Mouse (Mus musculus) kidney, embryonic 16.5 days (tissue): ENCODE measurements around the gene Agbl4. TPM values are rescaled to one million over a fixed set of nuclear protein-coding genes. Genes with fewer than 3 reads are reported as not detected.

ENCODE experiments used
- ATAC-seq: fragments of 200-750 bp; cut with Nextera tagmentation; 2 replicates; pipeline ENCODE4 v1.8.0; 2017; ENCODE audit warnings: moderate TSS enrichment; ENCODE audit not compliant: low FRiP score, low TSS enrichment
- H3K27ac ChIP-seq: fragments of 300-500 bp; sonication (generic); 2 replicates; pipeline ENCODE4 v1.5.1; 2014; ENCODE audit warnings: low read length
- H3K27me3 ChIP-seq: fragments of 300-500 bp; sonication (generic); 2 replicates; pipeline ENCODE4 v1.6.1; 2014; ENCODE audit warnings: low read length, control low read depth, mixed read lengths; ENCODE audit not compliant: insufficient read depth
- H3K36me3 ChIP-seq: fragments of 300-500 bp; sonication (generic); 2 replicates; pipeline ENCODE4 v1.6.1; 2014; ENCODE audit warnings: low read length, control low read depth, mixed read lengths; ENCODE audit not compliant: insufficient read depth
- H3K4me1 ChIP-seq: fragments of 300-500 bp; sonication (generic); 2 replicates; pipeline ENCODE4 v1.6.1; 2014; ENCODE audit warnings: low read length, control low read depth, mixed read lengths; ENCODE audit not compliant: insufficient read depth
- H3K4me2 ChIP-seq: fragments of 300-500 bp; sonication (generic); replicated peaks from 2 replicates; pipeline ENCODE4 v1.6.1; 2014; ENCODE audit warnings: low read depth, low read length
- H3K4me3 ChIP-seq: fragments of 300-500 bp; sonication (generic); 2 replicates; pipeline ENCODE4 v1.5.1; 2014; ENCODE audit warnings: mild to moderate bottlenecking, low read length
- H3K9ac ChIP-seq: fragments of 300-500 bp; sonication (generic); replicated peaks from 2 replicates; pipeline ENCODE4 v1.6.1; 2014; ENCODE audit warnings: low read length
- H3K9me3 ChIP-seq: fragments of 300-500 bp; sonication (generic); 2 replicates; pipeline ENCODE4 v1.6.1; 2016; ENCODE audit warnings: low read length, control low read depth
- WGBS: fragments of 180-500 bp; shearing (Covaris S2); extraction: QIAGEN DNeasy Blood & Tissue Kit; methylation state at CpG from one replicate; pipeline ENCODE4 v1.1.7; 2014; 5-methylcytosine and 5-hydroxymethylcytosine counted together
- polyA plus RNA-seq: library from polyadenylated mRNA; unstranded; fragments of >200 nt; fragmentation: Nextera tagmentation; extraction: Ambion mirVana; gene quantifications from 2 replicates; pipeline ENCODE4 v1.2.1, GENCODE M21; 2015

The Agbl4 gene
- polyA plus RNA-seq, 1 experiment from 2014 or later = 0.25 TPM

DNA sequence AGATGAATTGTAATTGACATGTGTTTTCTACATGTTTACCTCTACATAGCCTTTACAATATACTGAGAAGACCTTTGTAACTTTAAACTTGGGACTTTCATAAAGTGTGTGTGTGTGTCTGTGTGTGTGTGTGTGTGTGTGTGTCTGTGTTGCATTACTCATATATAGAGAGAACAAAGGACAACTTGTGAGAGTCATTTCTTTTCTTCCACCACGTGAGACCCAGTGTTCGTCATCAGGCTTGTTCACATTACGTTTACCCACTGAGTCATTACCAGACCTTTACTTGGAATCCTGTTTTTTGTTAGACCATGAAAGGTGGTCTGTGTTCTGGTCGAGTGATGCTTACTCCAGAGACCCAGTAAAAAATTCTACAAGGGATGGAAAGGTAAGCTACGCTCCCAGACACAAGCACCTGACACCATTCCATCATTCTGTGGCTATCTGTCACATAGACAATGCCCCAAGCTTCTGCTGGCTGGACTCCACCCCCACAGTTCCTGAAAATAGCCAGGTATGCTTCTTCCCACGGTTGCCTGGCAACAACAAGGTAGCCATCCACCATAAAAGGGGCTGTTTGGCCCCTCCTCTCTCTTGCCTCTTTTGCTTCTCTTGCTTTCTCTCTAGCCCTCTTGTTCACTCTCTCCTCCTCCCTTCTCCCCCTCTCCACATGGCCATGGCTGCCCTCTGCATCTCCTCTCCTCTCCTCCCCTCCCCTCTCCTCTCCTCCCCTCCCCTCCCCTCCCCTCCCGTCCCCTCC lies 676.5 kb downstream of the Agbl4 start:
- WGBS = 56% methylated on average over 6 of the region's 7 CpGs
- Histone ChIP-seq H3K36me3 (no peaks in the 10 kb centered on the region), H3K4me1 (no peaks in the 10 kb centered on the region), H3K4me3 (no peak overlapping the region), H3K9me3 (no peaks in the 10 kb centered on the region), H3K9ac (no peak overlapping the region), H3K27ac (no peak overlapping the region), H3K4me2 (no peak overlapping the region), H3K27me3 (no peaks in the 10 kb centered on the region)
- no peak for ATAC-seq

- no peak for ATAC-seq
Measured at GRCm38 (mm10) chr4:111074701-111075154, 677.3 kb downstream of the Agbl4 start.

GRCm38 (mm10) chr4:111077810-111078209 lies 680.3 kb downstream of the Agbl4 start:
- 80% methylated on average over 3 of the region's 3 CpGs for WGBS

More at GRCm38 (mm10) chr4:111074701-111075154, 677.3 kb downstream of the Agbl4 start:
- Histone ChIP-seq H3K36me3 (no peaks in the 10 kb centered on the region), H3K9me3 (no peaks in the 10 kb centered on the region), H3K4me2 (no peak overlapping the region), H3K4me1 (no peaks in the 10 kb centered on the region), H3K27me3 (no peaks in the 10 kb centered on the region), H3K9ac (no peak overlapping the region), H3K4me3 (no peak overlapping the region), H3K27ac (no peak overlapping the region)
- 71% methylated on average over 6 of the region's 6 CpGs for WGBS

GRCm38 (mm10) chr4:111085330-111085729 lies 687.9 kb downstream of the Agbl4 start:
- Histone ChIP-seq H3K9me3 (no peaks in the 10 kb centered on the region), H3K4me1 (no peaks in the 10 kb centered on the region), H3K36me3 (no peaks in the 10 kb centered on the region), H3K4me2 (no peak overlapping the region), H3K27ac (no peak overlapping the region), H3K4me3 (no peak overlapping the region), H3K9ac (no peak overlapping the region), H3K27me3 (no peaks in the 10 kb centered on the region)
- WGBS = 95% methylated on average over 1 of the region's 1 CpGs
- no peak for ATAC-seq

More at GRCm38 (mm10) chr4:111077810-111078209, 680.3 kb downstream of the Agbl4 start:
- Histone ChIP-seq H3K9ac (no peak overlapping the region), H3K4me3 (no peak overlapping the region), H3K4me2 (no peak overlapping the region), H3K4me1 (no peaks in the 10 kb centered on the region), H3K9me3 (no peaks in the 10 kb centered on the region), H3K27ac (no peak overlapping the region), H3K36me3 (no peaks in the 10 kb centered on the region), H3K27me3 (no peaks in the 10 kb centered on the region)
- ATAC-seq = no peak; the same call in 1 of the 2 replicates

GRCm38 (mm10) chr4:111136217-111137147 lies 739.0 kb downstream of the Agbl4 start:
- H3K4me1 ChIP-seq = no peaks in the 10 kb centered on the region
- peak; percentile 79 for ATAC-seq
- H3K9me3 ChIP-seq = no peaks in the 10 kb centered on the region
- H3K9ac ChIP-seq = no peak overlapping the region
- no peak overlapping the region for H3K27ac ChIP-seq
- WGBS = 24% methylated on average over 3 of the region's 3 CpGs
- no peak overlapping the region for H3K4me2 ChIP-seq
- H3K27me3 ChIP-seq = no peaks in the 10 kb centered on the region
- H3K36me3 ChIP-seq = no peaks in the 10 kb centered on the region
- H3K4me3 ChIP-seq = no peak overlapping the region

GRCm38 (mm10) chr4:111147748-111148147 lies 750.3 kb downstream of the Agbl4 start:
- no peak for ATAC-seq
- no peak overlapping the region for H3K27ac ChIP-seq

DNA sequence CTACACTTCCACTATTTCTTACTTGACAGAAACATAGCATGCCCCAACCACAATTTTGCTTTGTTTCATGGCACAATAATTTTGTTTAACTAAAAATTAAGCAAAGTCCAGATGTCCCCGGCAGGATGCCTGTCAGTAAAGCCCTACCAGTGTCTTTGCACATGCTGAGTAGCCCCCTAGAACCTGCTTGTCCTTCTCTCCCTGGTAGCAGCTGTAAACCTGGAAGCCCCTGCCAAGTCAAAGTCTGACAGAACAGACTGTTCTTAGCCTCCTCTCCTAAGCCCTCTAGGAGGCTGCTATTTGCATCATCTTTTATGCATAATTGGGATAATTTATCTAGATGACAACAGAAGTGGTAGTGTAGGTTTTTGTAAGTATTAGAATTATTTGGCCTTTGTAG lies 758.4 kb downstream of the Agbl4 start:
- H3K4me3 ChIP-seq = no peak overlapping the region
- ATAC-seq = no peak
- 53% methylated on average over 1 of the region's 1 CpGs for WGBS

More at GRCm38 (mm10) chr4:111147748-111148147, 750.3 kb downstream of the Agbl4 start:
- Histone ChIP-seq H3K4me3 (no peak overlapping the region), H3K4me2 (no peak overlapping the region), H3K9me3 (no peaks in the 10 kb centered on the region), H3K4me1 (no peaks in the 10 kb centered on the region), H3K36me3 (no peaks in the 10 kb centered on the region), H3K9ac (no peak overlapping the region), H3K27me3 (no peaks in the 10 kb centered on the region)
- 79% methylated on average over 1 of the region's 1 CpGs for WGBS

GRCm38 (mm10) chr4:111181478-111181877 lies 784.0 kb downstream of the Agbl4 start:
- Histone ChIP-seq H3K9ac (no peak overlapping the region), H3K9me3 (no peaks in the 10 kb centered on the region), H3K27ac (no peak overlapping the region), H3K4me3 (no peak overlapping the region), H3K27me3 (no peaks in the 10 kb centered on the region), H3K4me2 (no peak overlapping the region), H3K36me3 (no peaks in the 10 kb centered on the region), H3K4me1 (no peaks in the 10 kb centered on the region)
- ATAC-seq = no peak
- WGBS = 93% methylated on average over 2 of the region's 2 CpGs

More for the DNA sequence above, 758.4 kb downstream of the Agbl4 start:
- no peaks in the 10 kb centered on the region for H3K36me3 ChIP-seq
- H3K27ac ChIP-seq = no peak overlapping the region
- no peak overlapping the region for H3K9ac ChIP-seq
- no peaks in the 10 kb centered on the region for H3K9me3 ChIP-seq
- H3K4me1 ChIP-seq = no peaks in the 10 kb centered on the region
- H3K27me3 ChIP-seq = no peaks in the 10 kb centered on the region
- no peak overlapping the region for H3K4me2 ChIP-seq

DNA sequence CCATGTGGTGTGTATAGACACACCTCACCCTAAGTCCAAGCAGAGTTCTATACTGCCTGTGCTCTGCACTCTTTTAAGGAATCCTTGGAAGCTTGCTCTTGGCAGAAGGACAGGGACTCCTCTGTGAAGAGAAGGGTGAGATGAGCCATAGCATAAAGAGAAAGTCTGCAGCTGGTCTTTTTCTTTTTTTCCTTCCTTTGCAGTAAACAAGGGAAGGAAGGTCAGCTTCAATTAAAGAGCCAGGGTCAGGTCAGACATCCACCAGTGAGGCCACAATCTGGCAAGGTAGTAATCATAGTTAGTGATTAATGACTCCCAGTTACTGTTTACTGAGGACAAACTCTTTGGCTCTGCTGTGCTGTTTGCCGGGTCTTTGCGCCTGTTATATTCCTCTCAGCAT lies 802.6 kb downstream of the Agbl4 start:
- 11% methylated on average over 2 of the region's 2 CpGs for WGBS
- H3K27me3 ChIP-seq = no peaks in the 10 kb centered on the region

More for the DNA sequence above, 802.6 kb downstream of the Agbl4 start:
- H3K4me1 ChIP-seq = peaks cover 7% of the 10 kb centered on the region; the same call in 1 of the 2 replicates
- H3K36me3 ChIP-seq = no peaks in the 10 kb centered on the region
- no peak overlapping the region for H3K4me3 ChIP-seq
- H3K27ac ChIP-seq = peak overlapping the region; percentile 15; the same call in 1 of the 2 replicates
- peak; percentile 91 for ATAC-seq
- H3K9ac ChIP-seq = no peak overlapping the region
- no peaks in the 10 kb centered on the region for H3K9me3 ChIP-seq
- H3K4me2 ChIP-seq = no peak overlapping the region
